28 mouse cellular contexts compared by ENCODE assay signal in genomic region chr10:60884806-60885205, GRCm38 (mm10). TPM values are rescaled to one million over a fixed set of nuclear protein-coding genes. Genes with fewer than 3 reads are reported as not detected.
DNase-seq lines count a peak whose midpoint lies in the region; ATAC-seq and TF ChIP-seq lines count a peak whose summit lies in the region.
"Had no signal": no experiment of that assay in that cellular context is flagged by ENCODE, and none has a peak within 500 bp of the region (broad histone marks: within the 10 kb centered on the region; RNA-seq: fewer than 3 reads in every experiment).

No protein-coding gene starts in this region.

- H3K4me2 ChIP-seq in forebrain, embryonic 13.5 days: no peak overlapping the region
- H3K4me2 ChIP-seq in forebrain, postnatal 0 days (ENCODE audit: low read depth): no peak overlapping the region
- no peak overlapping the region for H3K4me2 ChIP-seq in midbrain, embryonic 11.5 days
- no peak overlapping the region for H3K4me2 ChIP-seq in midbrain, postnatal 0 days (ENCODE audit: low read depth, low read length, poor library complexity, severe bottlenecking)
- no peak overlapping the region for H3K4me2 ChIP-seq in midbrain, embryonic 13.5 days (replicated peaks)
- H3K4me2 ChIP-seq: liver, embryonic 11.5 days had no signal

- H3K36me3 ChIP-seq in forebrain, embryonic 13.5 days (ENCODE audit: poor library complexity, severe bottlenecking): no peaks in the 10 kb centered on the region
- H3K36me3 ChIP-seq in forebrain, postnatal 0 days (ENCODE audit: insufficient read depth): no peaks in the 10 kb centered on the region
- no peaks in the 10 kb centered on the region for H3K36me3 ChIP-seq in midbrain, embryonic 11.5 days (ENCODE audit: control insufficient read depth, insufficient read depth, low read length)
- no peaks in the 10 kb centered on the region for H3K36me3 ChIP-seq in midbrain, postnatal 0 days (ENCODE audit: insufficient read depth, low read length)
- no peaks in the 10 kb centered on the region for H3K36me3 ChIP-seq in ES-E14 (ENCODE audit: control insufficient read depth, insufficient read depth, low read length, poor library complexity, severe bottlenecking)
- H3K36me3 ChIP-seq in midbrain, embryonic 13.5 days: no peaks in the 10 kb centered on the region
- H3K36me3 ChIP-seq: embryonic facial prominence, embryonic 15.5 days; heart, embryonic 13.5 days; kidney, embryonic 15.5 days; limb, embryonic 12.5 days had no signal

- no peak overlapping the region for H3K4me3 ChIP-seq in forebrain, embryonic 13.5 days
- H3K4me3 ChIP-seq in forebrain, postnatal 0 days (ENCODE audit: low read depth, low read length): no peak overlapping the region
- H3K4me3 ChIP-seq in midbrain, embryonic 11.5 days (ENCODE audit: low read depth, low read length): no peak overlapping the region
- no peak overlapping the region for H3K4me3 ChIP-seq in midbrain, postnatal 0 days (ENCODE audit: low read depth, low read length)
- no peak overlapping the region for H3K4me3 ChIP-seq in ES-E14 (ENCODE audit: insufficient read depth in 1 of 2, low read depth in 1 of 2, low read length in 2 of 2, poor library complexity in 1 of 2, severe bottlenecking in 1 of 2)
- H3K4me3 ChIP-seq in midbrain, embryonic 13.5 days (replicated peaks): no peak overlapping the region
- H3K4me3 ChIP-seq: embryonic facial prominence, embryonic 15.5 days; kidney, embryonic 15.5 days; limb, embryonic 12.5 days had no signal

- no peaks in the 10 kb centered on the region for H3K9me3 ChIP-seq in forebrain, embryonic 13.5 days (replicated peaks)
- no peaks in the 10 kb centered on the region for H3K9me3 ChIP-seq in forebrain, postnatal 0 days (ENCODE audit: low read length)
- no peaks in the 10 kb centered on the region for H3K9me3 ChIP-seq in midbrain, embryonic 11.5 days (ENCODE audit: control insufficient read depth, low read length)
- no peaks in the 10 kb centered on the region for H3K9me3 ChIP-seq in midbrain, postnatal 0 days (ENCODE audit: low read length)
- no peaks in the 10 kb centered on the region for H3K9me3 ChIP-seq in ES-E14 (ENCODE audit: control insufficient read depth, insufficient read depth, low read depth, low read length)
- H3K9me3 ChIP-seq in midbrain, embryonic 13.5 days: no peaks in the 10 kb centered on the region
- H3K9me3 ChIP-seq: embryonic facial prominence, embryonic 15.5 days; heart, embryonic 13.5 days; kidney, embryonic 15.5 days; limb, embryonic 12.5 days had no signal

- H3K27ac ChIP-seq in forebrain, embryonic 13.5 days: peak overlapping the region; percentile 63; the same call in 1 of the 2 replicates
- no peak overlapping the region for H3K27ac ChIP-seq in forebrain, postnatal 0 days (ENCODE audit: low read depth, low read length)
- no peak overlapping the region for H3K27ac ChIP-seq in midbrain, embryonic 11.5 days (ENCODE audit: low read depth, low read length)
- no peak overlapping the region for H3K27ac ChIP-seq in midbrain, postnatal 0 days (ENCODE audit: low read depth, low read length)
- no peak overlapping the region for H3K27ac ChIP-seq in ES-E14 (ENCODE audit: insufficient read depth, low read depth, low read length, poor library complexity, severe bottlenecking)
- no peak overlapping the region for H3K27ac ChIP-seq in midbrain, embryonic 13.5 days
- H3K27ac ChIP-seq: embryonic facial prominence, embryonic 15.5 days; heart, embryonic 13.5 days; hindbrain, postnatal 0 days; kidney, embryonic 15.5 days; limb, embryonic 12.5 days; macrophage had no signal

- no peak for ATAC-seq in forebrain, embryonic 13.5 days
- no peak for ATAC-seq in forebrain, postnatal 0 days
- no peak for ATAC-seq in midbrain, embryonic 11.5 days (ENCODE audit: low FRiP score)
- ATAC-seq in midbrain, postnatal 0 days (ENCODE audit: low FRiP score): no peak
- peak; percentile 3; the same call in 1 of the 2 replicates for ATAC-seq in midbrain, embryonic 13.5 days
- ATAC-seq in granulocyte monocyte progenitor cell, adult 5-6 weeks (replicated peaks; ENCODE audit: poor library complexity, severe bottlenecking): no peak

- in situ Hi-C loops in ES-E14 (cut with MboI; ENCODE audit: low sequenced_read_pairs in 2 of 2, unreplicated experiment in 2 of 2): no loop called here

- no peaks in the 10 kb centered on the region for H3K27me3 ChIP-seq in forebrain, embryonic 13.5 days
- H3K27me3 ChIP-seq in forebrain, postnatal 0 days (ENCODE audit: insufficient read depth, low read length): no peaks in the 10 kb centered on the region
- no peaks in the 10 kb centered on the region for H3K27me3 ChIP-seq in midbrain, embryonic 11.5 days (ENCODE audit: control insufficient read depth, insufficient read depth, low read length)
- no peaks in the 10 kb centered on the region for H3K27me3 ChIP-seq in midbrain, postnatal 0 days (ENCODE audit: insufficient read depth, low read length)
- peaks cover 5% of the 10 kb centered on the region; the same call in 1 of the 2 replicates for H3K27me3 ChIP-seq in midbrain, embryonic 13.5 days
- H3K27me3 ChIP-seq: embryonic facial prominence, embryonic 15.5 days had no signal

- WGBS in forebrain, embryonic 13.5 days: 94% methylated on average over 5 of the region's 5 CpGs
- 96% methylated on average over 5 of the region's 5 CpGs for WGBS in forebrain, postnatal 0 days
- WGBS in midbrain, embryonic 11.5 days: 95% methylated on average over 5 of the region's 5 CpGs
- WGBS in midbrain, postnatal 0 days: 92% methylated on average over 5 of the region's 5 CpGs
- WGBS in midbrain, embryonic 13.5 days: over 99% methylated on average over 5 of the region's 5 CpGs

- H3K4me1 ChIP-seq in forebrain, embryonic 13.5 days: peaks cover 20% of the 10 kb centered on the region
- no peaks in the 10 kb centered on the region for H3K4me1 ChIP-seq in forebrain, postnatal 0 days (ENCODE audit: insufficient read depth)
- H3K4me1 ChIP-seq in midbrain, embryonic 11.5 days (ENCODE audit: control insufficient read depth, insufficient read depth, low read length): peaks cover 14% of the 10 kb centered on the region
- H3K4me1 ChIP-seq in midbrain, postnatal 0 days (ENCODE audit: insufficient read depth, low read length): peaks cover 4% of the 10 kb centered on the region; the same call in 1 of the 2 replicates
- H3K4me1 ChIP-seq in ES-E14 (ENCODE audit: control insufficient read depth in 2 of 2, insufficient read depth in 2 of 2, low read length in 2 of 2, poor library complexity in 1 of 2): no peaks in the 10 kb centered on the region
- peaks cover 16% of the 10 kb centered on the region for H3K4me1 ChIP-seq in midbrain, embryonic 13.5 days (replicated peaks)

- DNase-seq in forebrain, postnatal 0 days: no peak
- DNase-seq in midbrain, embryonic 11.5 days (ENCODE audit: low spot score, missing footprints): peak; percentile 74
- DNase-seq in midbrain, postnatal 0 days (ENCODE audit: low spot score): no peak
- peak; percentile 25 for DNase-seq in ES-E14 (ENCODE audit: low read depth, low spot score)
- DNase-seq in adrenal gland, postnatal 25 days: no peak
- DNase-seq: adrenal gland, postnatal 36 days; cerebellum, adult 11 months; cerebellum, adult 9-11 months; gastrocnemius, postnatal 10 days; heart, adult 11 months; heart, postnatal 14 days; kidney, postnatal 36 days; layer of hippocampus, postnatal 36 days; liver, postnatal 0 days; thymus, postnatal 25 days had no signal

- no peak for TF ChIP-seq CTCF in forebrain, postnatal 0 days (IDR thresholded peaks at IDR 0.05; ENCODE audit: low read depth)
- no peak for TF ChIP-seq CTCF in midbrain, postnatal 0 days (IDR thresholded peaks at IDR 0.05)

- H3K9ac ChIP-seq in forebrain, embryonic 13.5 days: no peak overlapping the region
- H3K9ac ChIP-seq in forebrain, postnatal 0 days: no peak overlapping the region
- no peak overlapping the region for H3K9ac ChIP-seq in midbrain, embryonic 11.5 days (ENCODE audit: low read length)
- H3K9ac ChIP-seq in midbrain, postnatal 0 days (replicated peaks; ENCODE audit: low read length, poor library complexity, severe bottlenecking): no peak overlapping the region
- no peak overlapping the region for H3K9ac ChIP-seq in ES-E14 (ENCODE audit: insufficient read depth, low read depth, low read length, poor library complexity, severe bottlenecking)
- H3K9ac ChIP-seq in midbrain, embryonic 13.5 days (replicated peaks): no peak overlapping the region
- H3K9ac ChIP-seq: embryonic facial prominence, embryonic 15.5 days; heart, embryonic 13.5 days; kidney, embryonic 15.5 days; limb, embryonic 12.5 days; liver, postnatal 0 days had no signal

TF ChIP-seq in ES-E14, 5 proteins besides CTCF, POLR2A, EP300 and RAD21:
- no peak for TF ChIP-seq MAFK (IDR thresholded peaks at IDR 0.05; ENCODE audit: insufficient read depth, low read depth, low read length)
- TF ChIP-seq CHD2 (IDR thresholded peaks at IDR 0.05; ENCODE audit: low read depth, low read length): no peak
- TF ChIP-seq ZNF384 (IDR thresholded peaks at IDR 0.05; ENCODE audit: low read depth, low read length): no peak
- TF ChIP-seq ZC3H11A (IDR thresholded peaks at IDR 0.05; ENCODE audit: borderline replicate concordance, low read depth, low read length): no peak
- no peak for TF ChIP-seq HCFC1 (IDR thresholded peaks at IDR 0.05; ENCODE audit: borderline replicate concordance, insufficient read depth, low read length)

RNA-seq across cellular contexts. Expression of gene Unc5b, which starts 53.4 kb away (rescaled TPM):
- 2.3 and 2.8 TPM in 2 replicates for polyA plus RNA-seq in forebrain, embryonic 13.5 days (2015; fragmentation: Nextera tagmentation; extraction: Ambion mirVana)
- total RNA-seq in forebrain, postnatal 0 days (2014; rRNA removed): 8.5 and 15.9 TPM in 2 replicates
- polyA plus RNA-seq in forebrain, postnatal 0 days (2015; fragmentation: Nextera tagmentation; extraction: Ambion mirVana): 1.1 and 1.6 TPM in 2 replicates
- 2.8 and 3.5 TPM in 2 replicates for polyA plus RNA-seq in midbrain, embryonic 11.5 days (2014; fragmentation: Nextera tagmentation; extraction: Ambion mirVana)
- total RNA-seq in midbrain, postnatal 0 days (2014; rRNA removed): 13.5 and 17.1 TPM in 2 replicates
- polyA plus RNA-seq in midbrain, postnatal 0 days (2015; fragmentation: Nextera tagmentation; extraction: Ambion mirVana): 1.1 and 1.3 TPM in 2 replicates
- total RNA-seq in ES-E14 (2012; rRNA removed): 75.5 and 82.0 TPM in 2 replicates
- polyA plus RNA-seq in midbrain, embryonic 13.5 days (2015; fragmentation: Nextera tagmentation; extraction: Ambion mirVana): 3.1 and 4.0 TPM in 2 replicates
- total RNA-seq in adrenal gland, postnatal 25 days (2021): 5.5 and 8.0 TPM in 2 replicates
- not detected in 2 replicates for total RNA-seq in granulocyte monocyte progenitor cell, adult 5-6 weeks (2014; fragmentation: Nextera tagmentation)
- not detected in 2 replicates for total RNA-seq in granulocyte monocyte progenitor cell, adult 5-6 weeks (2017)
- total RNA-seq: common myeloid progenitor, adult 5-6 weeks; MEL; neutrophil, adult 5-6 weeks had no signal

Comparison
In these comparisons a context has a peak if more than half of its experiments do, and no peak if none do; other contexts are left out.
1. DNase-seq: peak in midbrain, embryonic 11.5 days (single experiment) and ES-E14 (single experiment); none in forebrain, postnatal 0 days (single experiment), midbrain, postnatal 0 days (single experiment) and adrenal gland, postnatal 25 days (single experiment).